Mouse (Mus musculus) urinary bladder, adult 2 months (tissue): ENCODE data around the gene Egfr. TPM values are rescaled to one million over a fixed set of nuclear protein-coding genes. Genes with fewer than 3 reads are reported as not detected.

Experiments
- DNase-seq: peaks from one replicate; pipeline ENCODE4 v3.0.0; 2022; ENCODE audit warnings: low spot score
- polyA plus RNA-seq: library from polyadenylated mRNA; depleted of rRNA; stranded (reverse); fragments of >200 nt; gene quantifications from 2 replicates; pipeline ENCODE4 v1.2.3, GENCODE M21; 2012; rRNA removed

Egfr gene
- polyA plus RNA-seq = 9.1 and 10.4 TPM in 2 replicates

DNA sequence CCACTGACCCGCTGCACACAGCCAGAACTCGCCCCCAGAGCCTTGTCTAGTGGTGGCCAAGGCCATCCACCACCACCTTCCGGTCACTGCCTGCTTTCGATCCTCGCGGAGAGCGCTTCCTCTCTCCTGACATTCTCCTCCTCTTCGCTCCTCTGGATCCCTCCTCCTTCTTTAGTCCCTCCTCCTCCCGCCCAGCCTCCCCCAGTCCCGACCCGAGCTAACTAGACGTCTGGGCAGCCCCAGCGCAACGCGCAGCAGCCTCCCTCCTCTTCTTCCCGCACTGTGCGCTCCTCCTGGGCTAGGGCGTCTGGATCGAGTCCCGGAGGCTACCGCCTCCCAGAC lies at the start of gene Egfr:
TSS of gene Egfr (plus strand) at position 197 of the 342 bp plus-strand sequence.
- no peak for DNase-seq

GRCm38 (mm10) chr11:16703221-16703620 lies 48.8 kb upstream of the Egfr start:
- DNase-seq = no peak

DNA sequence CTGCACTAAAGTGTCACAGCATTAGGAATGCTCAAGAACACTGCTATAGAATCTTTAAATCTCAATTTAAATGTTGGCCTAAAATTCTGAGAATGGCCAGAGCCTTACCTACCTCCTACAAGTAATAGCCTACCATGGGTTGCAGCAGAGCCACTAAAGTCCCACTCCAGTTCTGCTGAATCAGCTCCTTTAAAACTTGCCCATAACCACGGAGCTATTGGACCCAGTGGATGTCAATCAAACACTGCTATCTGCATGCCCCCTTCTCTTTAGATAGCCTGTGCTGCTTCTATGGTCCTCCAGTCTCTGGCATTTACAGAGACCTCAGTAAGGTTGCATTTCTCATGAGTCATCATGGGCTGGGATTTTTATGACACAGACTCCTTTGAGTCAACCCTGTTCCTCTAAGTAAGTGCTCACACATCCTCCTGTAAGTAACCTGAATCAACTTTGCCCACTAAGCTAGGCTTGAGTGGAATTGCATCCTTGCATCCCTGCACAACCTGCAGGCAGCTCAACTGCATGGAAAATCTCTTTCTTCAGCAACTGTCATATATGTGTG lies 16.8 kb upstream of the Egfr start:
- no peak for DNase-seq

DNA sequence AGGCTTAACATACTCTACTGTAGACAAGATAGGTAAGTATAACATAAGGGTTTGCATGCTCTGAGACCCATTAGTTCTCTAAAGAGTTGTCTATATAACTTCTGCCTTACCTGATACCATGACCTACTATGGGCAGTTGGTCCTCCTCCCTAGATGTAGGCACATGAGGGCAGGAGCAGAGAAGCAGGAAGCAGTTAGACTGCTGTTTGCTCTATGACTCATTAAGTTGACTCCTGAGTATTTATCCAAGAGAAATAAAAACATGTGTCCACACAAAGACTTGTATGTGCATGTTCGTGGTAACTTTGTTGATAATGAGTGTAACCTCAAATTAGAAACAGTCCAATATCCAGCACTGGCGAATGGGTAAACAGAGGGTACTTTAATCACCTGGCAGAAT lies 14.7 kb upstream of the Egfr start:
- no peak for DNase-seq

DNA sequence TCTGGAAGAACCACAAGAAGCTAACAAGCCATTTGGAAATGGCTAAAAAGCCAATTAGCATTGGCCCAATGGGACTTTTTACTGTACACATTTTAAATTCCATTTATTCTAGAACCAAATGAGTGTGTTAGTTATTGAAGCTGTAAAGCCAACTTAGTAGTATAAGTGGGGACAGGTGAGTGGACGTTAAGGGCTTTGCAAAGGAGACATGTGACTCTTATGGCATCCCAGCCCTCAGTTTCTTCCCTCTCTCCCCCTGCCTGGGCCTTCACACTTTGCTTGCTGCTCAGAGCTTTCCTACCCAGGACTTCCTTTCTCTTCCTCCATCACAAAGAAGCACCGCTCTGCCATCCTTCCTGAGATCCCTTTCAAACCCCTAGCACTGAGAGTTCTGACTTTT lies 13.3 kb upstream of the Egfr start:
- DNase-seq = no peak

DNA sequence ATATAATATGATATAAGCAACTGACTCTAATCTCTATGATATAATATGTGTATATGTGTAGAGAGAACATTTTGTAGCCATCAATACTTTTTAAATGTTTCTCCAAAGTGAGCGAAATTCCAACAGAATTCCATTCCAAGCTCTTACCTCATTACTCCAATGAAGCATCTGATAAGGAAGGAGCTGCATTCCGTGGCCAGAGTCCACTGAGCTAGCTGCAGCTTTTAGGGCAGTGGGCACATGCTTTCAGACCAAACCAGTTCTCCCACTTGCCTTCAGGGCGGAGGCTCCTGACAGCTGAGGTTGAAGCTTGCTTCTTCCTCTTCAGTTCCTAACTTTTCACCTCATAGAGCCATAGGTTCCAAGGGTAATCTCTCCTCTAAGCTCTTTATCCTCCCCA lies 12.8 kb upstream of the Egfr start:
- DNase-seq = no peak

GRCm38 (mm10) chr11:16740691-16741611 lies 11.1 kb upstream of the Egfr start:
- no peak for DNase-seq

GRCm38 (mm10) chr11:16742251-16742650 lies 9.8 kb upstream of the Egfr start:
- DNase-seq = no peak

DNA sequence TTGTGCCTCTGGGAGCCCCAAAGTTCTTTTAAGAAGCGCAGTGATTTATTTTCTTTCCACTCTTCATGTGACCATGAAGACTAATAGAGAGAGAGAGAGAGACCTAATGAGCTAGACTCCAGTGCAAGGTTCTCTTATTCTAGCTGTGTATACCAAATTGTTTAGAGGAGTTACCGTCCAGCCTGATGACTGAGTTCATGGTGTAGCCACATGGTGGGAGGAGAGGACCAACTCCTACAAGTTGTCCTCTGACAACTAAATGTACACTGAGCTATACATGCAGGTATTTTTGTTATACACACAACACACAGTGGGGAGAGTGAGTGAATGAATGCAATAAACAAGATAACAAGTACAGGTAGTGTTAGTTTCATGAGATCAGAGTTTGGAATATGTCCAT lies 9.2 kb upstream of the Egfr start:
- no peak for DNase-seq

GRCm38 (mm10) chr11:16751457-16751982 lies 483 bp upstream of the Egfr start:
- DNase-seq = no peak

GRCm38 (mm10) chr11:16752349-16753153 lies 548 bp downstream of the Egfr start:
- peak; percentile 74 for DNase-seq

GRCm38 (mm10) chr11:16753154-16754040 lies 1.4 kb downstream of the Egfr start:
- no peak for DNase-seq

- no peak for DNase-seq
These were observed 7.9 kb downstream of the Egfr start for GRCm38 (mm10) chr11:16759930-16760329.

- no peak for DNase-seq
These were observed 9.2 kb downstream of the Egfr start for GRCm38 (mm10) chr11:16761184-16761583.

GRCm38 (mm10) chr11:16766038-16766815 lies 14.2 kb downstream of the Egfr start:
- no peak for DNase-seq

DNA sequence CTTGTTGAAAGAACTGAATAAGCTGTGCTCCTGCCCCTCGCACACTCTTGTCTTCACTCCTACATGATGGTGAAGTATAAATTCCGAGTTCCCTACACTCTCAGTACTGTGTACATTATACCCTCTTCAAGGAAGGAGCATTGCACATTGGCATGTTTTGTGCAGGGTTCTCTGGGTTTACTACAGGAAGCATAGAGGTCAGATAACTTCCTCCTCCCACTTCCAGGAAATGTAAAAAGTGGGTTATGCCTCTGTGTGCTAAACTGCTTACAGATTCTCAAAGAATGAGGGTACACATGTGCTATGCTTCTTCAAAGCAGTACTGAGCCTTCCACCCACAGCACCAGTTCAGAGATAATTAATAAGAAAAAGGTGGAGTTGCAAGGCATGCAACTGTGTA lies 16.0 kb downstream of the Egfr start:
- no peak for DNase-seq

GRCm38 (mm10) chr11:16769276-16769675 lies 17.3 kb downstream of the Egfr start:
- no peak for DNase-seq

DNA sequence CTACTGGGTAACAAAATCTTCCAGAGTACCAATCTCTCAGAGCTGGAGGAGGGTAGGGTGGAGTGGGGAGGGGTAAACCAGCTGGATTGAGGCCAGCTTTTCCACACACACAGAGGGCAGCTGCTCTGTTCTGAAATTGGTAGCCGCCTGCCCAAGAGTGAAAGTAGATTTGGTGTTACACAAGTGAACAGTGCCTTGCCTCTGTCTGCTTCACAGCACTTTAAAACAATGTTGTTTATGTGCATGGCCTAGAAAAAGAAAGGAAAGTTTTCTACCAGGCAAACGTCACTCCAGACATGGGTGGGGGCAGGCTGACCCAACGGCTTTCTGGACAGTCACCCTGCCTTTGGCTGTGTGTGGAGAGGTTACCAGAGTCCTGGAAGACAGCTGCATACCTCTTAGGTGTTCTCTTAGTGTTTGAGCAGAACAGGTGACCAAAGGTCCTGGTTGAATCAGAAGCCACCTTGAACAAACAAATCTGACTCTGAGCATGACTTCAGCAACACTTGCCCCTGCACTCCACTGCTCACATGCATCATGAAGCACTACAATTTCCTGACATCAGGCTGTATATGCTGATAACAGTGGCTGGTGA lies 17.8 kb downstream of the Egfr start:
- DNase-seq = no peak

DNA sequence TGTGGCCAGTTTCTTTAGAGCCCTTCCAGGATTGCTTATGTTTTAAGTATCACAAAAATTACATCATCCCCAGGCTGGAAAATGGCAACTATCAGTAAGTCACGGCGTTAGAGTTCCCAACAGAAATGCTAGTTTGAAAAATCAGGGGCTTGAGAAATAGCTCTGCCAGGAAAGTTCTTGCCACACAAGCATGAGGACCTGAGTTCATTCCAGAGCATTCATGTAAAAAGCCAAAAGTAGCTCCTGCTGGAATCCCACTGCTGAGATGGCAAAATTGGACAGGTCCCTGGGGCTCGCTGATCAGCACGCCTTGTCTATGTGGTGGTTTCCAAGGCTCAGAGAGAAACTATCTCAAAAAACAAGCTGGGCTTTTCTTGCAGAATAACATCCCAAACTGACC lies 19.0 kb downstream of the Egfr start:
- DNase-seq = no peak

DNA sequence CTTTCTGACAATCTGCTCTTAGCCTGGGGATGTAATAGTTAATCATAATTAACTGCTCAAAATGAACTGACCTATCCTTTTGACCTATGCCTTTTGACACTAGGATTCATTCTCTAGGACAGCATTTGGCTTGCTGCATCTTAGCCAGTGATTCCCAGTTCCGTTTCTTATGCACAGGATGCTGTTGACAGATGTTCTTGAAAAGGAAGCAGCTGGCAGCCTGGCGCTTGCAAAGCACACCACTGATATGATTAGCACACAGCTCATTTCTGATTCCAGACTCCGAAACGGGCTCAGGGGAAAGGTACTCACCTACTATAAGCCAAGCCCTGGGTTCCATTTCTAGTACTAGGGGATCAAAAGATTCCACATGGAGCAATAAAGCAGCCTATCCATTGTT lies 20.7 kb downstream of the Egfr start:
- no peak for DNase-seq
